Mouse (Mus musculus): ENCODE data around the gene Gpkow. TPM values are rescaled to one million over a fixed set of nuclear protein-coding genes. Genes with fewer than 3 reads are reported as not detected.

The Gpkow gene
- polyA plus RNA-seq, 1 experiment from 2014 or later = 30.0 TPM

DNA sequence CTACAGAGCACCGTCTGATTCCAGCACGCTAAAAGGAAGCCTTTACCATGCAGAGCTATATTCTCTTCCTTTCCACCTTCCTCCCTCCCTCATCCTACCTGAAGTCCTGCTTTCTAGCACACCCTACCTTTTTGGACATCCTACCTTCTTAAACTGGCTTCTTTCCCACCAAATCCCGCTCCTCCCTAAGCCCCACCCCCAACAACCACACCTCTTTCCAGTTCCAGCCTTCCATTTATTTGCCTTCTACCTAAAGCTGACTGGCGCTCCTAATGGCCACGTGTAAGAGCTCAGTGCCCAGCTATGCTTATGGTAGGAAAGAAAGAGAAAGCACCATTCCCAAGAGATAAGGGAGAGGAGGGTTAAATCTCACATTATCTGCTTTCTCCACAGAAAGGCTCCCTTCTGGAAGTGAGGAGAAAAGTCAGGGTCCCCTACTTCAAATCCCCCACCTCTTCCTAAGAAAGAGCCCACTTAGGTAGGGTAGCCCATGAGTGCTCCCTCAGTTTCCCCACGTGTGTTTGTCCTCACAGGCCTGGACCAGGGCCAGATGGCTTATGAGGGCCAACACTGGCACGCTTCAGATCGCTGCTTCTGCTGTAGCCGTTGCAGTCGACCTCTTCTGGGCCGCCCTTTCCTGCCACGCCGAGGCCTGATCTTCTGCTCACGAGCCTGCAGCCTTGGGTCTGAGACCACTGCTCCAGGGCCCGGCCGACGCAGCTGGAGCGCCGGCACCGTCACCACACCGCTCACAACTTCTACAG, 31.0 kb upstream of the Gpkow start:
- H3K27ac ChIP-seq (ENCODE audit: low read depth, low read length) = no peak overlapping the region
- H3K4me2 ChIP-seq = no peak overlapping the region
- ATAC-seq (replicated peaks; ENCODE audit: low FRiP score) = no peak
- H3K36me3 ChIP-seq (ENCODE audit: control insufficient read depth, insufficient read depth, low read length) = no peaks in the 10 kb centered on the region
- 74% methylated on average over 21 of the region's 21 CpGs for WGBS
- no peaks in the 10 kb centered on the region for H3K4me1 ChIP-seq (replicated peaks; ENCODE audit: control insufficient read depth, insufficient read depth, low read length)
- no peaks in the 10 kb centered on the region for H3K27me3 ChIP-seq (replicated peaks; ENCODE audit: control insufficient read depth, insufficient read depth, low read length)
- no peak overlapping the region for H3K4me3 ChIP-seq (ENCODE audit: low read depth, low read length)
- DNase-seq (ENCODE audit: low spot score) = no peak
- no peaks in the 10 kb centered on the region for H3K9me3 ChIP-seq (ENCODE audit: control insufficient read depth, low read length)
- H3K9ac ChIP-seq (ENCODE audit: low read depth, low read length) = no peak overlapping the region

DNA sequence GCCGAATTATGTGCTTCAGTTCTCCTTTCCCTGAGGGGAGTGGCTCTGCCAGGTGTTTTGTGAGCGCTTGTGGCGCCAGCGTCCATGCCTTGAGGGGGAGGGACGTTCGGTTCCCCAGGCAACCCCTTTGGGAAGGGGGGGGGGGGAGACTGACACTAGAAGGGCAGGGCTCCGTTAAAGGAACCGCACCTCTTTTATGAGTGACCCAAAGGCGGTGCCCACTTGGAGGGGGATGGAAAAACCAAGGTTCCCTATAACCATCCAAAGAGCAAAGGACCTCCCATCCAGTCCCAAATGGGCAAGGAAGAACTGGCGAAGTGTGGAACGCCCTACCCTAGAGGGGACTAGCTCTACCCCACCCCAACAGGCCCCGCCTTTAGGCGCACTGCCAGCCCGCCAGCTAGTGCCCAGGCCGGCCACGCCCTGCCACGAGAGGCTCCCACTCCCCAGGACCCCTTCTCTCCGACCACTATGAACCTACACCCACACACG, 26.5 kb upstream of the Gpkow start:
- Histone ChIP-seq H3K27me3 (replicated peaks; ENCODE audit: control insufficient read depth, insufficient read depth, low read length) (no peaks in the 10 kb centered on the region), H3K9me3 (ENCODE audit: control insufficient read depth, low read length) (no peaks in the 10 kb centered on the region), H3K27ac (ENCODE audit: low read depth, low read length) (no peak overlapping the region), H3K4me1 (replicated peaks; ENCODE audit: control insufficient read depth, insufficient read depth, low read length) (no peaks in the 10 kb centered on the region; the same call in 1 of the 2 replicates), H3K4me3 (ENCODE audit: low read depth, low read length) (peak overlapping the region; percentile 54), H3K9ac (ENCODE audit: low read depth, low read length) (peak overlapping the region; percentile 59), H3K4me2 (peak overlapping the region; percentile 76), H3K36me3 (ENCODE audit: control insufficient read depth, insufficient read depth, low read length) (no peaks in the 10 kb centered on the region)
- DNase-seq (ENCODE audit: low spot score) (no peak), ATAC-seq (replicated peaks; ENCODE audit: low FRiP score) (peak; percentile 60)
- WGBS = 19% methylated on average over 15 of the region's 19 CpGs

DNA sequence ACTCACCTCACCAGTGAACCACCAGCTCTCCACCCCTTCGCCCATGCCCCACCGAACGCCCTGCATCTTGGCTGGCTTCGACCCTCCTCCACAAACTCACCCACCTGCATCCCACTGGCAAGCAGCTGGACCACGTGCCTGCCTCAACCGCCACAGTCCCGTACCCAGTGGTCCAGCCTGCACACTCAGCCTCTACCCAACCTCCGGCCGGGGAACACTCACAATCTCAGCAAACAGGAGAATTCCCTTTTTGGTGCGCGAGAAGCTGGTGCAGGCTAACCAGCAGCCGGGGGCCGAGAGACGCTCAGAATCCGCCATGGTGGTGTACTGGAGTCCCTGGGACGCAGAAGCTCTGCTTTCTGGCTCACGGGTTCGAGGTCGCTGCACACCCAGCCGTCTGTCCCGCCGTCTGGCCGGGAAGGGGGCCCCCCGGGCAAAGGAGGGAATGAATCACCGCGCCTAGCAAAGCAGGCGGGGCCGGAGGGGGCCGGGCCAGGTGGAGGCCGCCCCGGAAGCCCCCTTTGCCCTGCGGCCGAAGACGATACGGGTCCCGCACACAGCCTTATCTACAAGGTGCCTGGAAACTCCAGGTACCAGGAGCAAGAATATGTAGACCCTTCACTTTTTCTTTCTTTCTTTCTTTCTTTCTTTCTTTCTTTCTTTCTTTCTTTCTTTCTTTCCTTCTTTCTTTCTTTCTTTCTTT, 25.9 kb upstream of the Gpkow start, which contains the start of gene Plp2:
Gene Plp2, minus strand, starts transcription at position 470 of the 703 bp plus-strand sequence.
- ATAC-seq (replicated peaks; ENCODE audit: low FRiP score) (peak; percentile 27), DNase-seq (ENCODE audit: low spot score) (peak; percentile 40)
- Histone ChIP-seq H3K9ac (ENCODE audit: low read depth, low read length) (peak within 1 kb of the TSS; percentile 59), H3K9me3 (ENCODE audit: control insufficient read depth, low read length) (no peaks in the 10 kb centered on the region), H3K4me3 (ENCODE audit: low read depth, low read length) (peak within 1 kb of the TSS; percentile 54), H3K4me2 (peak within 1 kb of the TSS; percentile 76), H3K36me3 (ENCODE audit: control insufficient read depth, insufficient read depth, low read length) (no peaks in the 10 kb centered on the region), H3K4me1 (replicated peaks; ENCODE audit: control insufficient read depth, insufficient read depth, low read length) (no peaks in the 10 kb centered on the region; the same call in 1 of the 2 replicates), H3K27ac (ENCODE audit: low read depth, low read length) (no peak within 1 kb of the TSS), H3K27me3 (replicated peaks; ENCODE audit: control insufficient read depth, insufficient read depth, low read length) (no peaks in the 10 kb centered on the region)
- WGBS = 12% methylated on average over 33 of the region's 36 CpGs

DNA sequence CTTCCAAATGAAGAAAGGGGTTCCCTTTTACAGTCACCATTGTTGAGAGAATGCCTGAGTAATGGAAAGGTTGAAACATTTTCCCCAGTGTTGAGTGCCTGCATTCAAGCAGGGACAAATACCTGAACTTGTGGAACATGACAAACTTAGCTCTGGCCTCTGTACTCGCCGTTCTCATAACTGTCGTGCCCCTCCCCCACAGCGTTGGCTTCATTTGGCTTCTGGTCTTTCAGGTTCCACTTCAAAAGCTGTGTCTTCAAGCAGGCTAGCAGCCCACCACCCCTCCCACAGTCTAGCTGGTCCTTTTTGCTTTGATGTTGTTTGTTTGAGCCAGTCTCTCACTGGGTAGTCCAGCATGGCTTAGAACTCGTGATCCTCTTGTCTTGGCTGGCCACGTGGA, 24.2 kb upstream of the Gpkow start:
- H3K27ac ChIP-seq (ENCODE audit: low read depth, low read length) = no peak overlapping the region
- no peak for ATAC-seq (replicated peaks; ENCODE audit: low FRiP score)
- 31% methylated on average over 6 of the region's 6 CpGs for WGBS

DNA sequence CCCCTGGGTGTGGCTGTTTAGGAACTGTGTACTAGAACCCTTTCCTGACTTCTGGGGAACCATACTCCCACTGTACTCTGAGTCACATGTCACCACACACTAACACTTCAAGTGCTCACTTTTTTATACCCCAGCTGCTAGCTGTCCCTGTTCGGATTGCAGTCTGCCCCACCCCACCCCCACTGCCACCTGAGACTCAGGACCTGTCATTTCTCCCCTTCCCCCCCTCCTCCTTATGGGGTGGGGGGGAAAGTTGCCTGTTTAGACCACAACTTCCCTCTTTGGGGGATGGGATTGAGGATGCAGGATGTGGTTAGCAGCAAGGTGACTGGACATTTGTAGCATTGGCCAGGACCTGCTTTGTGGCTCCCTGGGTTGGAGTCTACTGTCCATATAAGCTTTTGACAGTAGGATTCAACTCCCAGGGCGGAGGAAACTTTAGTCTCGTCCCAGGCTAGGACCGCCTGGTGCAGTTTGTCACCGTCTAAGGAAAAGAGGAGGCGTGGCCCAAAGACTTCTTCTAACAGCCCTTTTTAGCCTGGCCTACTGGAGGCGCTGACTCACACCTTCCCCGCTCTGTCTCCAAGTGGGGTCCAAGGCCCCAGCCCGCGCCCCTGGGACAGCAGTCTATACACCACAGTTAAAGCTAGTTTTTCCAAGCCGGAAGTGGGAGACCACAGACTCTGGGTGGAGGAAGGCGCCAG, 23.2 kb upstream of the Gpkow start:
- Histone ChIP-seq H3K4me2 (peak overlapping the region; percentile 66), H3K27ac (ENCODE audit: low read depth, low read length) (peak overlapping the region; percentile 19; the same call in 1 of the 2 replicates), H3K9me3 (ENCODE audit: control insufficient read depth, low read length) (no peaks in the 10 kb centered on the region), H3K9ac (ENCODE audit: low read depth, low read length) (no peak overlapping the region; the same call in 1 of the 2 replicates), H3K27me3 (replicated peaks; ENCODE audit: control insufficient read depth, insufficient read depth, low read length) (no peaks in the 10 kb centered on the region), H3K36me3 (ENCODE audit: control insufficient read depth, insufficient read depth, low read length) (no peaks in the 10 kb centered on the region), H3K4me3 (ENCODE audit: low read depth, low read length) (peak overlapping the region; percentile 34; the same call in 1 of the 2 replicates), H3K4me1 (replicated peaks; ENCODE audit: control insufficient read depth, insufficient read depth, low read length) (no peaks in the 10 kb centered on the region; the same call in 1 of the 2 replicates)
- 28% methylated on average over 12 of the region's 12 CpGs for WGBS
- DNase-seq (ENCODE audit: low spot score) (no peak), ATAC-seq (replicated peaks; ENCODE audit: low FRiP score) (no peak; the same call in 1 of the 2 replicates)

More for the DNA sequence above, 24.2 kb upstream of the Gpkow start:
- H3K9me3 ChIP-seq (ENCODE audit: control insufficient read depth, low read length) = no peaks in the 10 kb centered on the region
- no peak overlapping the region for H3K9ac ChIP-seq (ENCODE audit: low read depth, low read length)
- no peak overlapping the region for H3K4me3 ChIP-seq (ENCODE audit: low read depth, low read length)
- no peak overlapping the region for H3K4me2 ChIP-seq
- no peak for DNase-seq (ENCODE audit: low spot score)
- no peaks in the 10 kb centered on the region for H3K27me3 ChIP-seq (replicated peaks; ENCODE audit: control insufficient read depth, insufficient read depth, low read length)
- no peaks in the 10 kb centered on the region for H3K36me3 ChIP-seq (ENCODE audit: control insufficient read depth, insufficient read depth, low read length)
- H3K4me1 ChIP-seq (replicated peaks; ENCODE audit: control insufficient read depth, insufficient read depth, low read length) = no peaks in the 10 kb centered on the region; the same call in 1 of the 2 replicates

DNA sequence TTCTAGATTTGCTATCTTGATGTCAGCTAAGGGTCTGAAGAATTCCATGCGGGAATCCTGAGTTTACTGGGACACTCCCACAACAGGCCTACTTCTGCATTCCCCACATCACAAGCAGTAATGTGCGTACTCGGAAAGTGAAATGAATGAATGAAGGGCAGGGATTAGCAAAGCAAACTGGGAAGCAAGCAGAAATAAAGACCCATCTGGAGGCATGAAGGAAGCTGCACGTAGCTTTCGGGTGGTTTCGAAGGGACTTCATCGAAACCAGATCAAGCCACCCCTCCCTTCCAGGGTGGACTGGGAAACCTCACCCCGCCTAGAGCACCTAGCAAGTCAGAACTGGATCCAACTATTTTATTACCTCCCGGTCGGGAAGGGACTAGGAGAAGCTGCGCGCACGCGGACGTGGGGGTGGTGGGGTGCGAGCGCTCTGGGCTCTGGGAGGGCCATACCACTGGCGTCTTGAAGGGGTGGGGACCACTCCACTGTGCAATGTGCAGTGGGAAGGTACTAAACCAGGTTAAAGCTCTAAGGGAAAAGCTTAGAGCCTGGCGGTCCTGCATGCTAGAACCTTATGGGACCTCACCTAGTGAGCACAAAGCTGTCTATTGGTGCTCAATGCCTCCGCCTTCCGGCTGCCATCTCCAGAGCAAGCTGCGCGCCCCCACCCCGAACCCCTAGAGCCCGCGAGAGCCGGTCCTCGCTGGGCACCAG, 22.5 kb upstream of the Gpkow start:
- peak; percentile 29 for ATAC-seq (replicated peaks; ENCODE audit: low FRiP score)
- H3K27ac ChIP-seq (ENCODE audit: low read depth, low read length) = peak overlapping the region; percentile 32; the same call in 1 of the 2 replicates
- peak overlapping the region; percentile 34 for H3K4me3 ChIP-seq (ENCODE audit: low read depth, low read length)
- DNase-seq (ENCODE audit: low spot score) = peak; percentile 45
- peak overlapping the region; percentile 66 for H3K4me2 ChIP-seq
- H3K36me3 ChIP-seq (ENCODE audit: control insufficient read depth, insufficient read depth, low read length) = no peaks in the 10 kb centered on the region
- 17% methylated on average over 28 of the region's 28 CpGs for WGBS
- H3K27me3 ChIP-seq (replicated peaks; ENCODE audit: control insufficient read depth, insufficient read depth, low read length) = no peaks in the 10 kb centered on the region
- H3K4me1 ChIP-seq (replicated peaks; ENCODE audit: control insufficient read depth, insufficient read depth, low read length) = no peaks in the 10 kb centered on the region; the same call in 1 of the 2 replicates
- no peaks in the 10 kb centered on the region for H3K9me3 ChIP-seq (ENCODE audit: control insufficient read depth, low read length)
- H3K9ac ChIP-seq (ENCODE audit: low read depth, low read length) = peak overlapping the region; percentile 53

DNA sequence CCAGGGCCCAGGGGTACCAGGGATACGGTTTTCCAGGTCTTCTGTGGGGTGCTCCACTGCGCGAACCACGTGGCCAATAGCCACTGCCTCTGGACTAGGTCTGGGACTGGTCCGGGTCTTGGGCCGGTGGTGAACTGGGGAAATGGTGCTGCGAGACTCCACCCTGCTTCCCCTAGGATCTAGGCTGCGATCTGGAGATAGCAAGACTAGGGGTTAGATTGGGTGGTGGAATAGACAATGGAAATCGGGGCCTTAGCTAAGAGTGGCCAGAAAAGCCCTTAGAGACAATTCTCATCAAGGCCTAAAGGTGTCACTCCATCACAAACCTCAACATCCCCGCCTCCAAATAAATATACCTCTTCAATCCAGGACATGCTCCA, 21.9 kb upstream of the Gpkow start:
- no peaks in the 10 kb centered on the region; the same call in 1 of the 2 replicates for H3K4me1 ChIP-seq (replicated peaks; ENCODE audit: control insufficient read depth, insufficient read depth, low read length)
- H3K9ac ChIP-seq (ENCODE audit: low read depth, low read length) = peak overlapping the region; percentile 53
- peak overlapping the region; percentile 66 for H3K4me2 ChIP-seq
- ATAC-seq (replicated peaks; ENCODE audit: low FRiP score) (peak; percentile 7; the same call in 1 of the 2 replicates), DNase-seq (ENCODE audit: low spot score) (no peak)
- H3K36me3 ChIP-seq (ENCODE audit: control insufficient read depth, insufficient read depth, low read length) = no peaks in the 10 kb centered on the region
- 25% methylated on average over 10 of the region's 10 CpGs for WGBS
- H3K9me3 ChIP-seq (ENCODE audit: control insufficient read depth, low read length) = no peaks in the 10 kb centered on the region
- no peak overlapping the region for H3K27ac ChIP-seq (ENCODE audit: low read depth, low read length)
- H3K4me3 ChIP-seq (ENCODE audit: low read depth, low read length) = peak overlapping the region; percentile 34
- H3K27me3 ChIP-seq (replicated peaks; ENCODE audit: control insufficient read depth, insufficient read depth, low read length) = no peaks in the 10 kb centered on the region

DNA sequence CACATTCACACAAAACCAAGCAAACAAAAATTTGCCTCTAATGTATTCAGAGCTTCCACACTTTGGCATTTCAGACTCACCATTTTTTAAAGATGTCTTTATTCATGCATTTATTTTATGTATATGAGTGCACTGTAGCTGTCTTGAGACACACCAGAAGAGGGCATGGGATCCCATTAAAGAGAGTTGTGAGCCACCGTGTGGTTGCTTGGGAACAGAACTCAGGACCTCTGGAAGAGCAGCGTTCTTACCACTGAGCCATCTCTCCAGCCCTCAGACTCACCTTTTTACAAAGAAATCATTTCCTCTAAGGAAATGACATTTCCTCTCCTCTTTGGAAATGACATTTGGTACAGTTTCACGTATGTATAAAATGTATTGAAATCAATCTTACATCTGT, 17.9 kb upstream of the Gpkow start:
- H3K9me3 ChIP-seq (ENCODE audit: control insufficient read depth, low read length) = no peaks in the 10 kb centered on the region
- no peaks in the 10 kb centered on the region for H3K27me3 ChIP-seq (replicated peaks; ENCODE audit: control insufficient read depth, insufficient read depth, low read length)
- H3K4me2 ChIP-seq = no peak overlapping the region
- no peak overlapping the region for H3K27ac ChIP-seq (ENCODE audit: low read depth, low read length)
- ATAC-seq (replicated peaks; ENCODE audit: low FRiP score) (no peak), DNase-seq (ENCODE audit: low spot score) (no peak)
- H3K4me3 ChIP-seq (ENCODE audit: low read depth, low read length) = no peak overlapping the region
- H3K36me3 ChIP-seq (ENCODE audit: control insufficient read depth, insufficient read depth, low read length) = no peaks in the 10 kb centered on the region
- WGBS = 41% methylated on average over 3 of the region's 3 CpGs
- H3K9ac ChIP-seq (ENCODE audit: low read depth, low read length) = no peak overlapping the region
- H3K4me1 ChIP-seq (replicated peaks; ENCODE audit: control insufficient read depth, insufficient read depth, low read length) = no peaks in the 10 kb centered on the region
